Mouse (Mus musculus) T-helper 2 cell (primary cell): ENCODE results near the gene Icmt.

Experiments used
- in situ Hi-C: fragments of 300-600 bp; cut with MboI, MseI; formaldehyde crosslinking; loops from one replicate; pipeline ENCODE4 v1.15.1; 2025; ENCODE audit warnings: high pct_unique_total_duplicates

Gene Icmt

GRCm38 (mm10) chr4:152296874-152297861 is at the start of gene Icmt:
Gene Icmt (plus strand): TSS chr4:152297227.
- in situ Hi-C loops, result loop anchor here (10.0 kb wide), 1 partner anchor 362 kb away; the partner anchor contains the start of gene Dnajc11

- in situ Hi-C loops, result no loop called here
These were observed 46.4 kb upstream of the Icmt start for GRCm38 (mm10) chr4:152250615-152251014.

- in situ Hi-C loops, result no loop called here
These were observed 43.8 kb upstream of the Icmt start for GRCm38 (mm10) chr4:152253183-152253759.

GRCm38 (mm10) chr4:152257070-152257469 is 40.0 kb upstream of the Icmt start:
- in situ Hi-C loops, result no loop called here

GRCm38 (mm10) chr4:152260451-152260850 is 36.6 kb upstream of the Icmt start:
- in situ Hi-C loops, result no loop called here

- in situ Hi-C loops, result no loop called here
These were observed 34.8 kb upstream of the Icmt start for GRCm38 (mm10) chr4:152262187-152262586.

GRCm38 (mm10) chr4:152263089-152263488 is 33.9 kb upstream of the Icmt start:
- in situ Hi-C loops, result no loop called here

- in situ Hi-C loops, result no loop called here
These were observed 33.4 kb upstream of the Icmt start for GRCm38 (mm10) chr4:152263512-152264176.

- in situ Hi-C loops, result no loop called here
These were observed 32.9 kb upstream of the Icmt start for GRCm38 (mm10) chr4:152264177-152264530.

GRCm38 (mm10) chr4:152264867-152265568 is 32.0 kb upstream of the Icmt start:
- in situ Hi-C loops, result no loop called here

- in situ Hi-C loops, result no loop called here
These were observed 31.2 kb upstream of the Icmt start for GRCm38 (mm10) chr4:152265791-152266190.

GRCm38 (mm10) chr4:152266236-152266895 is 30.7 kb upstream of the Icmt start:
- in situ Hi-C loops, result no loop called here

GRCm38 (mm10) chr4:152267748-152268369 is 29.2 kb upstream of the Icmt start:
- in situ Hi-C loops, result no loop called here

GRCm38 (mm10) chr4:152269967-152270366 is 27.1 kb upstream of the Icmt start:
- in situ Hi-C loops, result no loop called here

GRCm38 (mm10) chr4:152270599-152270998 is 26.4 kb upstream of the Icmt start:
- in situ Hi-C loops, result no loop called here

GRCm38 (mm10) chr4:152271334-152271733 is 25.7 kb upstream of the Icmt start:
- in situ Hi-C loops, result no loop called here

- in situ Hi-C loops, result no loop called here
These were observed 25.0 kb upstream of the Icmt start for GRCm38 (mm10) chr4:152272006-152272405.

- in situ Hi-C loops, result no loop called here
These were observed 24.5 kb upstream of the Icmt start for GRCm38 (mm10) chr4:152272449-152273049.

GRCm38 (mm10) chr4:152273191-152273590 is 23.8 kb upstream of the Icmt start:
- in situ Hi-C loops, result no loop called here

- in situ Hi-C loops, result no loop called here
These were observed 23.3 kb upstream of the Icmt start, which contains the start of gene Gpr153 for GRCm38 (mm10) chr4:152273621-152274236. Gene Gpr153 (plus strand): TSS chr4:152274232.
